Mouse (Mus musculus) myocyte (in vitro differentiated cells): Measurements from ENCODE around the gene Lpp.

Experiments
- MAX ChIP-seq: IDR thresholded peaks from one replicate; pipeline ENCODE4 v1.6.1; 2011; ENCODE audit warnings: low read depth, mild to moderate bottlenecking, control low read depth
- MYOD1 ChIP-seq, 3 experiments: IDR thresholded peaks; one replicate each; pipeline ENCODE4 v1.6.1; 2011; ENCODE audit warnings: control low read depth in 2 of 3, low read depth in 2 of 3, mild to moderate bottlenecking in 2 of 3, moderate library complexity in 1 of 3; ENCODE audit not compliant: insufficient read length in 2 of 3, control insufficient read depth in 1 of 3
- POLR2A ChIP-seq: IDR thresholded peaks from one replicate; pipeline ENCODE4 v1.6.1; 2011; ENCODE audit warnings: low read depth, mild to moderate bottlenecking, control low read depth, moderate library complexity; ENCODE audit not compliant: insufficient read length
- POLR2AphosphoS2 ChIP-seq: IDR thresholded peaks from one replicate; pipeline ENCODE4 v1.6.1; 2011; ENCODE audit warnings: low read depth, control low read depth; ENCODE audit not compliant: insufficient read length
- USF1 ChIP-seq: IDR thresholded peaks from one replicate; pipeline ENCODE4 v1.6.1; 2011; ENCODE audit warnings: low read depth, mild to moderate bottlenecking, control low read depth, moderate library complexity

- TF ChIP-seq USF1 (no peak), POLR2A (no peak), MAX (no peak), MYOD1 (IDR thresholded peaks at IDR 0.05; ENCODE audit: control insufficient read depth in 1 of 3, insufficient read length in 2 of 3, low read depth in 2 of 3) (no peak), POLR2AphosphoS2 (no peak)
These were observed 631.3 kb downstream of the Lpp start for GRCm38 (mm10) chr16:25024591-25024990.
